Mouse (Mus musculus): Measurements from ENCODE around the gene Pnldc1. TPM values are rescaled to one million over a fixed set of nuclear protein-coding genes. Genes with fewer than 3 reads are reported as not detected.
"Not testable (repeated sequence)": the region's sequence is repeated elsewhere in the genome, so short reads cannot be mapped to it uniquely, and the experiment has no call there.

Gene Pnldc1
- total RNA-seq (2021): 1 to 10 TPM; 1.1 to 1.2 TPM
- long read RNA-seq, experiment 1: 0 reads
- long read RNA-seq, experiment 2: 0 reads

GRCm38 (mm10) chr17:12909361-12910280 lies at the start of gene Pnldc1:
Gene Pnldc1, minus strand, starts transcription at chr17:12910230.
- peak in 1 of 2 experiments; percentile 18 for DNase-seq
- intact Hi-C loops (cut with DNase I): no loop called here

DNA sequence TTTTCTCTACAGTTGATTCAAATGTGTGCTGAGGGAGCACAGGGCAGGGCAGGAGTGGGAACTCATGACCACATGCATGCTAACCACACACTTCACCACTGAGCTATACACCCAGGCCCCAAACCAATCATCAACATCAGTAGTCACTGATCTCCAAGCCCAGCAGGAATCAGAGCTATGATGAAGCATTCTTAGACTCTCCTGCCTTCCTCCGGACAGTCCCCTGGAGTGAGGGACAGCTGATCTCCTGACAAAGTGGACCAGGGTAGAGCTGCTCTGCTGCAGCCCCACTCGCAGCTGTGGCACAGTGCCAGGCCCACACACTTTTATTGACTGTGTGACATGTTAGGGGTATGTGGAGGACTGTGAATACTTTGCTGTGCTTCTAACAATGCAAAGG lies 49.3 kb upstream of the Pnldc1 start:
- intact Hi-C loops (cut with DNase I); DNase-seq: not testable (repeated sequence)

GRCm38 (mm10) chr17:12956664-12957063 lies 46.6 kb upstream of the Pnldc1 start:
- intact Hi-C loops (cut with DNase I): no loop called here
- no peak for DNase-seq

GRCm38 (mm10) chr17:12949669-12950068 lies 39.6 kb upstream of the Pnldc1 start:
- no peak for DNase-seq
- intact Hi-C loops (cut with DNase I): no loop called here

- no peak for DNase-seq
Measured at GRCm38 (mm10) chr17:12942459-12943162, 32.6 kb upstream of the Pnldc1 start.

DNA sequence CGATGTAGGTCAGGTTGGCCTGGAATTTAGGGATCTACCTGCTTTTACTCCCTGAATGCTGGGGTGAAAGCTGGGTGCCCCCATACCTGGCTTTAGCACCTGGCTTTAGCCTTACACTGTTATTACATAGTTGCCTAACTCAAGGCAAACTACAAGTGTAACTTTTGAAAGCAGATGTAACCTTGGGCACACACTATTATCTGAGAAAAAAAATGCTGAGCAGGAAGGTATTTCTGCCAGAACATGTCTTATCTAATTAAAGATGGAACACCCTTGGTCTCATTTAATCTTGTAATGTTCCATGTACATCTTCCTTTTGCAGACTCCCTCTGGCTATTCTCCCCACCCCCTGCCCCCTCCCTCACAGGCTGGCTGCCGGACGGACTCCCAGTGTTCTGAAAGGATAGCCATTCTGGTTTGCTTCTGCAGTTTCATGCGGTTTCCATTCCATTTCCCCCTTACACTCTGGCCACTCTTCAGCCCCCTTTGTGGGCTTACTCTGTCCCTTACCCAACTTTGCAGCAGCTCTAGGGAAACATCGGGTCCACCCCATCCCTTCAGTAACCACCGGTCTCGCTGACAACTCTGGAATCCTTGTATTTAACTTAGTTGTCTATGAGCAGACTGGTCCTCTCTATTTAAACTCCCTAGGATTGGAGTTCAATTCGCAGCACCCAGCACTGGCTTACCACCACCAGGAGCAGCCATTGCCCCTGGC lies 31.7 kb upstream of the Pnldc1 start:
- intact Hi-C loops (cut with DNase I): no loop called here
- DNase-seq: no peak

More at GRCm38 (mm10) chr17:12942459-12943162, 32.6 kb upstream of the Pnldc1 start:
- intact Hi-C loops (cut with DNase I): no loop called here

- intact Hi-C loops (cut with DNase I): no loop called here
- no peak for DNase-seq
Measured at GRCm38 (mm10) chr17:12940151-12940805, 30.2 kb upstream of the Pnldc1 start, which contains the start of gene Acat3. Gene Acat3, minus strand, starts transcription at chr17:12940600.

- intact Hi-C loops (cut with DNase I); DNase-seq: not testable (repeated sequence)
Measured at GRCm38 (mm10) chr17:12939377-12940148, 29.5 kb upstream of the Pnldc1 start.

DNA sequence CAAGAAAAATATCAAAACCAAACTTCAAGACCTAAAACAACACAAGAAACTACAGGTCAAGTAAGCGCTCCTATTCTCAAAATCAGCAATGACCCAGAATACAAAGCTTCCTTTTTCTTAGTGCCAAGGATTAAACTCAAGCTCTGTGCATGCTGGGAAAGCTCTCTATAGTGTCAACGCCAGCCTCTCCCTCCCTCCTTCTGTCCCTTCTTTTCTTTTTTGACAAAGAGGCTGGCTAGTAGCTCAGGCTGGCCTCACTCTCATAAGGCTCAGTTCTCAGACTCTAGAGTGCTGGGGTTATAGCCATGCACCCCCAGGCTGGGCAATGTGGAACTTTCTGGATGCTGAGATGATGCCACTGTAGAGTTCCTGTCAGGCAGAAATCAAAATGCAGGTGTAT lies 28.0 kb upstream of the Pnldc1 start:
- intact Hi-C loops (cut with DNase I): no loop called here
- no peak for DNase-seq

GRCm38 (mm10) chr17:12937412-12937970 lies 27.5 kb upstream of the Pnldc1 start:
- no peak for DNase-seq
- intact Hi-C loops (cut with DNase I): no loop called here

DNA sequence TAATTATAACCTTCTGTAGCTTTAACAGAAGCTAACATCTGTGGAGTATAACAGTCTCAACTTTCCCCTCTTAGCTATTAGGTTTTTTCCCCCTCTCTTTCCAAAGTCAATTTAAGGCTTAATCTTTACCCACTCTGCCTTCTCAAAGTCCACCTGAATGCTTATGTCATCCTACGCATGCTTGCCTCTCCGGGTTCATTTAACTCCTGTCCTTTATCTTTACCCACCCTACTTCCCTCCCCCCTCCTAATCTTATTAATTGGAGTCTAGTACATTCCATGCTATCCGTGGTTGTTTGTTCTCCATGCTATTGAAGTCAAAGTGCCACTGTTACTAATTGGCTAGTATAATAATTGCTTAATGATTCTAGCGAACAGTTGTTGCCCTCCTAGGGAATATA lies 25.7 kb upstream of the Pnldc1 start:
- intact Hi-C loops (cut with DNase I): no loop called here
- no peak for DNase-seq

DNA sequence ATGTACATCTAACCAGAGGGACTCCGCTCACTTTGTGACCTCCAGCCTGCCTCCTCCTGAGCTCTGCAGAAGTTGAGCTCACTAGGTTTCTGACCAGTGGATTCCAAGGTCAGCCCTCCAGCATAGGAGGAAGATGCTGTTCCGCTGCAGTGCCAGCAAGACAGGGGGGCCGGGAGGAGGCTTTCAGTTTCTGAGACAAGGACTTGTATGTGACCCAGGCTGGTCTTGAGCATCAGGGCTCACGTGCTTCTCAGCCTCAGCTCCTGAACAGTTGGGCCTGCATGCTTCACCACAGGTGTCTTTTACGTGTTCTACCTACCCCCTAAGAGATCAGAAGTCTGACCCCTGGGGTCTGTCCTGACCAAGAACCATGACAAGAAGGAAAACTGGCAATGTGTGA lies 21.5 kb upstream of the Pnldc1 start:
- intact Hi-C loops (cut with DNase I); DNase-seq: not testable (repeated sequence)

GRCm38 (mm10) chr17:12925703-12926180 lies 15.7 kb upstream of the Pnldc1 start:
- DNase-seq: no peak
- intact Hi-C loops (cut with DNase I): no loop called here

DNA sequence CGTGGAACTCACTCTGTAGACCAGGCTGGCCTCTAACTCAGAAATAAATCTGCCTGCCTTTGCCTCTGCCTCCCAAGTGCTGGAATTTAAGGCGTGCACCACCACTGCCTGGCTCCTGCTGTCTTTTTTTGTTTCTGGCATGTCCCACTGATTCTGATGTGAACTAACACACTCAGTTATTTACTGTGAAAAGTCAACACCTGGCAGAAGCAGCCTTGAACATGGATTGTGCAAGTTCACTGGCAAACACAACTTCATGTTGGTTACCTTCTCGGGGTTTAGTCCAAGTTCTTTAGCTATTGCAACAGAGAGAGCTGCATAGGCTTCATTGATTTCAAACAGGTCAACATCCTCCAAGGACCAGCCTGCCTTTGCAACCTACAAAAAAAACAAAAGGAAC lies 15.0 kb upstream of the Pnldc1 start:
- no peak for DNase-seq
- intact Hi-C loops (cut with DNase I): no loop called here

DNA sequence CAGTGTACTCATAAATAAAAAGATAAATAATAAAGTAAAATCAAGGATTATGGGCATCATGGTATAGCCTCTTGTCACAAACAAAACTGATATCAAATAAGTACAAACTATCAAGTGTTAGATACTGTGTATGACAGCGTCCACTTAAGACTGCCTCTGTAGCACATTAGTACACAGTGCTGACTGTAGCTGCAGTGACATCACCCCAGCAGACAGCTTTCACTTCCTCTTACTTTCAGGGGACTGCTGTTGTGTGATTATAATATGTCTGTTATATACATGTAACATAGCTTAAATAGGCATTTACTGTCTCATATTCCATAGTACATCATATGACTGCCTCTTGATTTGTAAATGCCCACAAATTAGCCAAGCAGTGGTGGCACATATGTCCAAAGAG lies 11.0 kb upstream of the Pnldc1 start:
- no peak for DNase-seq
- intact Hi-C loops (cut with DNase I): no loop called here

DNA sequence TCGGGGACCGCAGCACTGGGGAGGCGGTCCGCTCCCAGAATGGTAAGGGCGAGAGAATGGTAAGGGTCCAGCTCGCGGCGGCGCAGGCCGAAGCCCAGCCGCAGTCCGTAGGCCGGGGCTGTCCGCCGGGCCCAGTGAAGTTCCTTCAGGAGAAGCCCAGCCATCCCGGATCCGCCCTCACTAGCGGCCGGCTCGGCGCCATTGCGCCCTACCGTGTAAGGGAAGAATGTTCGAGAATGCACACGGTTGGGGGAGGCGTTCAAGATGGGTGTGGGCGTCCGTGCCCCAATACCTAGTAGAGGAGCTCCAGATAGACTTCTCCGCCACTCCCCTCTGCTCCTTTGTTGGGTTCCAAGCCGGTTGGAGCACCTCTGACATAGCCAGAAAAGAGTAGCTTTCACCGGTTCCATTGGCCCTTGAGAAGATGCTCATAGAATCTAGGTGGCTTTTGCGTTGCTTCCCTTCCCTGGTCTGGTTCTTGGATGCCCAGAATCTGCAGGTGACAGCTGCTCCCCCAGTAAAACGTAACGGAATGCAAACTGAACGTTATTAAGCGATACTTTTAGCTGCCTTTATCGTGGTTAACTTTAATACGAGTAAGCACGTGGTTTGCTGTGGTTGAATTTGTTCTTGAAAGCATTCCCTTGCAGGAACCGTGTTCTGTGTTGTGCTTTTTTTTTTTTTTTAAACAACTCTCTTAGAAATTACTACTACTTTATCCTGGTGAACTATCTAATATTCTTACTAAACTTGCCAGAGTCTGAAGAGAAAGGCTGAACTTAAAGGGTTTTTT lies 6.8 kb upstream of the Pnldc1 start:
- DNase-seq: no peak
- intact Hi-C loops (cut with DNase I): loop anchor here (2.0 kb wide), 1 partner anchor 76 kb away; no protein-coding TSS in a partner anchor

- intact Hi-C loops (cut with DNase I): loop anchor here (2.0 kb wide), 1 partner anchor 77 kb away; no protein-coding TSS in a partner anchor
Measured at GRCm38 (mm10) chr17:12915881-12916583, 6.0 kb upstream of the Pnldc1 start, which contains the start of gene Mrpl18. Gene Mrpl18, minus strand, starts transcription at chr17:12916345.

More at GRCm38 (mm10) chr17:12915881-12916583, 6.0 kb upstream of the Pnldc1 start, which contains the start of gene Mrpl18:
- DNase-seq: peak; percentile 97 to 98
